Mouse (Mus musculus) layer of hippocampus, adult 11-12 months (tissue): ENCODE measurements around the gene Acsf3.

Experiments
- DNase-seq: peaks from one replicate; pipeline ENCODE4 v3.0.0; 2022; ENCODE audit warnings: low spot score

The Acsf3 gene

GRCm38 (mm10) chr8:122811870-122812494 is 36.7 kb downstream of the Acsf3 start:
- DNase-seq, result no peak

DNA sequence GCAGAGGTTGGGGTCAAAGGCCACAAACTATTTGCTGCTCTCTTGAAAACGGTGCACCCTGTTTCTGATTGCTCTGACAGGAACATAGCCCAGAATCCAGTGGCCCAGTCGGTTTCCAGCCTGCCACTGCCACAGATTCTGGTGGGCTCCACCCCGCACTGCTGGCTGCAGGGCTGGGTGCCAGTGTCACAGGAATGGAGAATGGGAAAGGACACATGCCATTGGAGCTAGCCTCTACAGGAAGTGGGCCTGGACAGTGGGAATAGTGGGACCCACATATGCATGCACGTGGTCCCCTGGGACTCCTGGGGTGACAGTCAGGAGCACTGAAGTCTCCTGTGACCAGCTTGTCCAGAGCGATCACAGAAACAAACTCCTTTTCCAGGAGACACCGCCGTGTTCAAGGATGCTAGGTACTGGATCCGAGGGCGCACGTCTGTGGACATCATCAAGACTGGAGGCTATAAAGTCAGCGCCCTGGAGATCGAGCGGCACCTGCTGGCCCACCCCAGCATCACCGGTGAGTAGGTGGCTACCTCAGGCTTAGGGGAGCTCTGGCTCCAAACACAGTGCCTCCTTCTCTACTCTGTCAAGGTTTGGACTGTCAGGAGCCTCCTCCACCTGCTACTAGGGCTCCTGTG is 37.4 kb downstream of the Acsf3 start:
- DNase-seq, result no peak

GRCm38 (mm10) chr8:122814608-122815007 is 39.3 kb downstream of the Acsf3 start:
- DNase-seq, result peak; percentile 30

DNA sequence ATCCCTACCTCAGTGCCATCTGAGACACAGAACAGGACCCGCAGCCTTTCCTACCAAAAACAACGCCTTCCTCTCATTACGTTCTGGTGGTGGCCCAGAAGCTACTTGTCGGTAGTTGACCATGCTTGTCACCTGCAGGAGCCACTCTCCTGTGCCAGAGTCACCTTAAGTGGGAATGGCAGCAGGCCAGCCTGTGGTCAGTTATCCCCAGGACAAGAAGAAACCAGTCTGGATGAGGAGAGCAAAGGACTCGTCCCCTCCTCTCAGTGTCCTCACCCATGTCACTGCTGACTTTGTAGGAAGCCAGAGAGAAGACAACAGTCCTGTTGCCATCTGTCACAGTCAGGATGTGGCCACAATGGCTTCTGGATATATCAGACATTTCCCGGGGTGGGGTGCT is 41.7 kb downstream of the Acsf3 start:
- no peak for DNase-seq

GRCm38 (mm10) chr8:122817724-122818496 is 42.6 kb downstream of the Acsf3 start:
- DNase-seq, result no peak

DNA sequence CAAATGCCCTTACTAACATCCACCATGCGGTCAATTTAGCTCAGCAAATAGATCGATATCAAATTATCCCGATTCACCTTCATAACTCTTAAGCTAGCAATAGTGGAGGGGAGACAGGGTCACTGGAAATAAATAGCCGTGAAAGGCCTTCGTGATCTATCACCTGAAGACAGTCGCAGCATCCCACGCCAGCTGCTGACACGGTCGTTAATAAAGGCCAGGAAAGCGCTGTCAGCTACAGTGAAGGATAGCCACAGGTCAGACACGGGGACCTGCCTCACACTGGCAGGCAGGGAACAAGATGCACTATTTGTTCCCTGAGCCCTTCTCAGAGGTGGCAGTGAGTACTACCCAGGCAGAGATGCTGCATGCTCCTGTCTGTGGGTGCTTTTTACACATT is 44.5 kb downstream of the Acsf3 start:
- no peak for DNase-seq

- no peak for DNase-seq
Measured at GRCm38 (mm10) chr8:122824571-122824970, 49.3 kb downstream of the Acsf3 start.

DNA sequence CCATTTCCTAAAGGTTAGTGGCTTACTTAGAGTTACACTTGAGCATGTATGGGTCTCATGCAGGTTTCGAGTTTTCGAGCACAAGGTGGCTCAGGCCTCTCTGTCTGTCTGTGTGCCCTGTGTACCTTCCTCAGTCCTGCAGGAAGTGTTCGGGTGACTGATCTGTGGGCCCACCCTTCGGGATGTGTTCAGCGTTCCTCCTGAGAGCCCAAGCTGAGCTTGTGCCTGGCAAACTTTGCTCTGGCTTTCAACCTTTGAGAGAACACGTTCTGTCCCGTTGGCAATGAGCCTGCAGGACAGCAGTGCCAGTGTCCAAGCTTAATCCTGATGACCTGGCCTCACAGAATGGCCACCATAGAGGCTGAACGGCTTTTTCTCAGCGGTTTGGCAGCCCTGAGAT is 49.7 kb downstream of the Acsf3 start:
- DNase-seq, result no peak

GRCm38 (mm10) chr8:122825408-122825807 is 50.1 kb downstream of the Acsf3 start:
- no peak for DNase-seq

GRCm38 (mm10) chr8:122829396-122829795 is 54.1 kb downstream of the Acsf3 start:
- no peak for DNase-seq

DNA sequence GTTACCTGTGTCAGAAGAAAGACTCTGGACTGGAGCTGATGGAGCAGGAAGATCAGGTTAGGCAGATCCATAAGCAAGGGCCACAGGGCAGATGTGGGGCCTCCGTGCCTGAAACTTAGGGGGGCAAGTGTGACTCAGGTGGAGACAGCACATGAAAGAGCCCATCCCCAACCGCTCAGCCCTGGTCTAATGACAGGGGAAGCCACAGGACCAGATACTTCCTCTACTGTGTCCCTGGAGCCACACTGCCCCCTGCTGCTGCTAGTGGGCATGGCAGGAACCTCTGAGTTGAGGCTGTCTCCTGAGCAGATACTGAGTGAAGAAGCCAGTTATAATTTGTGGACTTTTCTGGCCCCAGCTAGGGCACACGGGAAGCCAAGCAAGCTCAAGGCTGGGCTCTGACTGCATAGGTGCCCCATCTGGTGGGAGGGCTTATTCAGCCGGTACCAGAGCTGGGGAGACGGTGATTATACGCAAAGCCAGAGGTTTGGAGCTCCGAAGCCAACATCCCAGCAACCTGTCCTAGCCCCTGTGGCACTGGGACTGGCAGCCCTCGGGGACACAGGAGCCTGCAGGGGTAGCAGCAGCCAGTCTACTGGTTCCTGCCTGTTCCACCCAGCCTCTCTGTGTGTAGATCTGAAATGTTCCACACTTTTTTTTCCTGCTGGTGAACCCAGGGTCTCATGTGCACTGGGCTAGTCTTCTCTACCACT is 55.2 kb downstream of the Acsf3 start:
- DNase-seq, result peak; percentile 95

GRCm38 (mm10) chr8:122834416-122834815 is 59.1 kb downstream of the Acsf3 start:
- DNase-seq, result no peak

GRCm38 (mm10) chr8:122834971-122835370 is 59.7 kb downstream of the Acsf3 start:
- peak; percentile 82 for DNase-seq

DNA sequence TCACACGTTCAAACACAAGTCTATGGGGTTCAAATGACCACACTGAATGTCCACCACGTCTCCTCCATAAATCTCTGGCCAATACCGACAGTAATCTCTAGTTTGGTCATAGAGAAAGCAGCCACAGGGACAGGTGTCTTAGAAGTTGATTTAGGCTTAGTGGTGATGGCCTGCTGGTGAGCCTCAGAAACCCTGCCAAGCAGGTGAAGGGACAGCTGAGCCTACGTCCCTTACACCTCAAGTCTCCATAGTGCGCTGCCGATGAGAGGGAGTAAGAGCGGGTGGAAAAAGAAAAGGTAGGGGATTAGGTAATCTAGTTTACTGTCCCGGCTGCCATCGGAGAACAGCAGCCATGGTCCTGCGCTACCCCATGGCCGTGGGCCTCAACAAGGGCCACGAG is 60.9 kb downstream of the Acsf3 start:
- DNase-seq, result no peak

- no peak for DNase-seq
Measured at GRCm38 (mm10) chr8:122836696-122837095, 61.4 kb downstream of the Acsf3 start.

DNA sequence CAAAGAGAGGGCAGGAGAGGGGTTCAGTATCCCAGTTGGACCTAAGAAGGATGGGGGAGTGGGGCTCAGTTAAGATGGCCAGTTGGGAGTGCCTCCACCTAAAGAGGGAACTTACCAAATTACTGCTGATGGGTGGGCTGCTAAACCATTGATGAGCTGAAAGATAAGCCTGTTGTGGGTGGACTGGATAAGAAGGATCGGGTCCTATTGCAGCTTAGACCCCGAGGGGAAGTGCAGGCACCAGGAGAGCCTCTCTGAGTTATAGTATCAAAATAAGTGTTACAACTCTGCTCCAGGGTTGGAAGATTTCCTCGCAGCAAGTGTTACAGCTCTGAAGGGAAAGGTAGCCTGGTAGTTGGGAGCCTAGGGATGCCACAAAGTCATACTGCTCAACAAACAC is 68.9 kb downstream of the Acsf3 start:
- no peak for DNase-seq

GRCm38 (mm10) chr8:122845662-122846061 is 70.4 kb downstream of the Acsf3 start:
- DNase-seq, result no peak

GRCm38 (mm10) chr8:122847829-122848561 is 72.7 kb downstream of the Acsf3 start, which contains the start of gene Cdh15:
Gene Cdh15 (plus strand): TSS chr8:122847966.
- peak; percentile 27 for DNase-seq

DNA sequence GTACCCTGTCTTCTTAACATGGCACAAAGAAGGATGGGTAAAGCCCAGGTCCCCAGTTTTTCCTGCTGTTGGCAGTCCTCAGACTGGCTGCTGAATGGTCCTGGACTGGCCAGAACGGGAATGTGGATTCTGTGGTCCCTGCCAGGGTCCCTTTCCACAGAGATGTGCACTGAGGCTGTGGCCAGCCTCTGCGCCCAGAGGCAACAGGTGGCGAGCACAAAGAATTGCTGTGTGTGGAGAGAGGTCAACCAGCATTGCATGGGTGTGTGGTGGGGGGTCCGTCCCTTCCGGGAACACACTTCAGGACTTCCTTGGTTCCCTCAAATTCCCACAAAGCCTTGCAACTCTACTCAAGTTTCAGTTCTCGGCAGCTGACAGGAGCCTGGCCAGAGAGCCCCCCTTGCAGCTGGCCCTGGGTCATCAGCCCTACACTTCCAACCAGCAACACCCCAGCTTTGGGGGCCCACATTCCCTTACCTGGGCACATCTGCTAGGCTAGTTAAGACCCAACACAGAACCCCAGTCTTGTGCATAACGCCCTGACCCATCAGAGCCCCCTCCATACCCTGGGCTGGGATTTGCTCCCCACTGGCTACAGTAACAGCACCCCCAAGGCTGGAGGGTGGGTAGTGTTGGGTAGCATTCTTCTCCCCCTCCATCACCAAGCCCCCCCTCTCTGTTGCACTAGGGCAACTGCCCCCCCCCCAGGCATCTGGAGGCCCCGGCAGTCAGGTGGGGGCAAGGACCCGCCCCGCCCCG is 74.0 kb downstream of the Acsf3 start:
- no peak for DNase-seq

DNA sequence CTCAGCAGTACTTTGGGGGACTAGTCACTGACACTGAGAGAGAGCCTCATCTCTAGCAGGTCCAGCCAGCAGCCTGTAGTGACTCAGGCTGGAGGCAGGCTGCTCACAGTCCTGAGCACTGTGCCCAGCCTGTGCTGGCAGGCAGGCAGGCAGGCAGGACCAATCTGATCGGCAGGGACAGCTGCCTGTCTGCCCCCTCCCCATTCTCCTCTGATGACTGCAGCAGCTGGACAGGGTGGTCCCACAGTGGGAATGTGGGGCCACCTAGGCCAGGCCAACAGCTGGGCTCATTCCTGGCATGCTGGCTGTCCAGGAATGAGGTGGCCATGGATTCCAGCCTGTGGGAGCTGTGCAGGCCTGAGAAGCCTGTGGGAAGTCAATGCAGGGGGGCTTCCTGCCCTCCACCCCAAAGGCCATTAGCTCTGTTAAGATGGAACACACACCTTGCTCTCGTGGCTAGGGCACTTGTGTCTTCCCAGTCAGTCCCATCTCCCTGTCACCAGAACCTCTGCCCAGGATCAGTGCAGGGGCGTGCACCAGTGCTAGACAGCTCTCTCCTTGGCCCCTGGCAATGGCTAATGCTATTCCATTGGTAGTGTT is 75.5 kb downstream of the Acsf3 start:
- no peak for DNase-seq
